Mouse (Mus musculus): Measurements from ENCODE around the gene Impg1.
A peak's percentile ranks its signal among the peaks of the same experiment; 100 is the strongest.
"Not testable (repeated sequence)": the region's sequence is repeated elsewhere in the genome, so short reads cannot be mapped to it uniquely, and the experiment has no call there.

Gene Impg1

DNA sequence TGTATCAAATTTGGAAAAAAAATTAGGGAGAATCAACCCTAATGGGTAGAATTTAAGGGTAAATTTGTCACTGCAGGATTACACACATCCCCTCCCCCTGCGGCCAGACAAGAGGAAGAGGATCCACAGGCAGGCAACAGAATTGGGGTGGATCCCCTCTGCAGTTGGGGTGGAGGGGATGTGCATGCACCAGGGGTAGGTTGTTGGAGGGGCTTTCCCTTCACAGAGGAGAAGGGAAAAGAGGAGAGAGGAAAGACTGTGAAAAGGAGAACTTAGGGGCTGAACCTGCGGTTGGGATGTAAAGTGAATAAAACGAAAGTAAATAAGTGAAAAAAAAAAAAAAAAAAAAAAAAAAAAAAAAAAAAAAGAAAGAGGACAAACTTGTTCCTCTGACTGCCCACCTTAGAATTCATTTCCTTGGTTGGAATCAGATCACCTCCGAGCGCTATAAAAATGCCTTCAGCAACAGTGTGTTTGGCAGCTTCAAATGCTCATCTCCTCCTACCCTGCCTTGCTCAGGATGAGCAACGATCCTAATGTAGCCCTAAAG, 120.8 kb downstream of the Impg1 start:
- no peak for DNase-seq (ENCODE audit: low spot score)

DNA sequence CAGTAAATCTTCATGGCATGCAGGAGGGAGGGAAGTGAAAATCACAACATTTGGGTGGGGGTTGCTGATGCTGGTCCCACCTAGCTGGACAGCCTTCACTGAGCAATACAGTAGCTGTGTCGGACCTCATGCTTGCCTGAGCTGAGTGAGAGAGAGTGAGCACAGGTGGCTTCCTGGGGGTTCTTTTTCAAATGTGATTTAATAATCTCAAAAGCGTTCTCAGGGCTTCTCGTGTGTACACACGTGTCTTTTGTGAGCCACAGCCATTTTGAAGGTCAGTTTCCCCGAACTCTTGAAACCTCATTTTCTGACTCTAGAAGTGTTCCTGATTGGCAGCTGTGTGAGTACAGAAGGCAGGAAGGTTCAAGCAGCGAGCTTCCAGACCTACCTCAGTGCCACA, 122.8 kb downstream of the Impg1 start:
- DNase-seq (ENCODE audit: low spot score) = no peak

DNA sequence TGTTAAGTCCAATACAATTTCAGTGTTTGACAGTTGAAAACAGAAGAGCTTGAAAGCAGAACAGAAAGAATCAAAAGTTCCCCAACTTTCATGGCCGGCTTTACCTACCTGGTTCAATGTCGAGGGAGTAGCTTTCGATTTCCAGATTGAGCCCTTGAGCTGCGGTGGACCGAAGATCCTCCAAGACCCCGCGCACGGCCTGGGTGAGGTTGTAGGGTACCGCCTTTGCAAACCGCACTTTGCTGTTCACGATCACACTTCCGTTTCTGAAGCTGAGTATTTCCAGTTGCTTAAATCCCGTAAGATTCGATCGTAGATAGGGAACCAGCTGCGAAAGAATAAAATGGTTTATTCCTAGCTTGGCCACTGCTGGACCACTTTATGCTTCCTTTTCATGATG, 123.5 kb downstream of the Impg1 start:
- no peak for DNase-seq (ENCODE audit: low spot score)

DNA sequence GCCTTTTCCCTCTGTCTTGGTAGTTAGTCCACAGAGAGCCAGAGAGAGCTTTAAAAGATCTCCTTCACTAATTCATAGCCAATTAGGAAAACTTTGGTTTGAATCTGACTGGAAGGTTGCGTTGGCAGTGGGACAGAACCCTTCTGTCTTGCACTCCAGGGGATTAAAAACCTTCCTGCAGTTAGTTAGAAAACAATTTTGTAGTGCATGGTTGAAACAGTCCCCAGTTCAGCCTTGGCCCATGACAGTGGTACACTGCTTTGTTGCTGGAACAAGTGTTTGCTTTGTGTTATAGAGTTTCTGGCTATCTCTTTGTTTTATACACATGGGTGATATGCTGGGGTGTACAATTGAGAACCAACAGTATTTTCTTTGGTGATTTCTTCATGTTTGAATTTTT, 124.4 kb downstream of the Impg1 start:
- DNase-seq (ENCODE audit: low spot score) = no peak

DNA sequence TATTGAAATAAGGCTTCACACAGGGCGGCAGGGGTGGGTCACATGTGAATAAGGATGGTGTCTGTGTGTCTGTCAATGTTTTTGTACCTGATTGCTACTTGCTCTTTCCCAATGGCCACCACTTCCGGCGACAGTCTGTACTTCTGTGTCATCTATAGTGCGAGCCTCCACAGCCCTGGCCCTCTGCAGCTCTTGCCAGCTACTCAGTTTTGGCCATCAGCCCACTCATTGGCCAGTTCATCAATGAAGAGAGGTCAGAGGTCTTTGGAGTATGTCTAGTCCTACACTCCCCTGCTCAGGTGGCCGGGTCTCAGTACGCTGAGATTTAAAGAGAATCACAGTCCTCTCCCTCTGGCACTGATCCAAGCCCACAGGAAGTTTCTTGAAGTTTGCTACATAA, 127.3 kb downstream of the Impg1 start:
- DNase-seq (ENCODE audit: low spot score) = no peak

- DNase-seq (ENCODE audit: low spot score) = no peak
These were observed 129.5 kb downstream of the Impg1 start for GRCm38 (mm10) chr9:80335660-80336357.

GRCm38 (mm10) chr9:80333998-80334605, 131.2 kb downstream of the Impg1 start:
- no peak for DNase-seq (ENCODE audit: low spot score)

GRCm38 (mm10) chr9:80333466-80333865, 131.8 kb downstream of the Impg1 start:
- no peak for DNase-seq (ENCODE audit: low spot score)

DNA sequence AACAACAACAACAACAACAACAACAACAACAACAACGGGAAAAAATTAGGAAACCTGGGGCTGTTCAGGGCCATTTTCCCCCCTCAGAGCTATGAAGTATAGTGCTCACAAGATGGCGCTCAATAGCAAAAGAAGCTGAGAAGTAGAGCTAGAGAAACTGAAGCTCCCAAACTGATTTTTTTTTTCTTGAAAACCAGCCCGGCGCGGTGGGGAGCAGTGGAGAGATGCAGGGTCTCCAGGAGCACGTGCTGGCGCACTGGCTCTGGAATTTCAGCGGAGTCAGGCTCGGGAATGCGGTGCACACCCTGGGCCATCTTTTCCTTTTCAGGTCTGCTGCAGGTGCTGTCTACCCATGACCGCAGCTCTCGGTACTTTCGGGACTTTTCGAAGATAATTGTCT, 133.1 kb downstream of the Impg1 start:
- DNase-seq (ENCODE audit: low spot score) = peak; percentile 49

- not testable (repeated sequence) for DNase-seq (ENCODE audit: low spot score)
These were observed 144.0 kb downstream of the Impg1 start for GRCm38 (mm10) chr9:80321051-80321887.

DNA sequence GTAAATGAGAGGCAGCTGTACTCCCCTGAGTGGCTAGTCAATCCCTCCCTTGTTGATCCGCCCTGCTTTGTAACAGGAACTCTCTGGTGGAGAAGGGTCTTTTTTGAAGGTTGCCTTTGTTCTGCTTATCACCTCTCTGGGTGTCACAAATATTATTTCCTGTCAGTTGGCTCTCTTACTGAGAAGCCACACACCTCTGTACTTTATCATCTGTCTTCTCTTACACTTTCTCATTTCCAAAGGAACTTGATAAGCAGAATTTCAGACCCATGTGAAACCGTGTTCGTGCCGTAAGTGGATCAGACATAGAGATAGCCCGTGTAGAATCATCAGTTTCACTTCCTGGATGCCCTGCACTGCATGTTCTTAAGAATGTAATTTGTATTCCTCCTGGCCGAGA, 147.3 kb downstream of the Impg1 start:
- no peak for DNase-seq (ENCODE audit: low spot score)

DNA sequence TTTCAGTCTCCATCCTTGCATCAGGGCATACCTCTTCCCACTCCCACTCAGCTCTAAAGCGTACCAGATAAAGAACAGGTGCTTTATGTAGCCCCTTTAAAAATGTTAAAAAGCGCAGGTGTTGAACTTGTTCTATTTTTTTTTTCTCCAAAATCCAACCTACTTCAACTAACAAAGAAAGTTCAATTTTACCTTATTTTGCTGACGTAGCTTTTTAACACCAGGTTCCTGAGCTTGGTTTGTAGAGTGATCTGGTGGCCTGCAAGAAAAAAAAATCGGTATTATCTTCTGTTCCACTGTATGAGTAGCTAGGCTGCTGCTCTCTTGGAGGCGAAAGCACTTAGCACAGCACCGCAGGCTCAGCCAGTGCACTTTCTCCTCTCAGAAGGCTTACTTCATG, 149.4 kb downstream of the Impg1 start:
- no peak for DNase-seq (ENCODE audit: low spot score)

DNA sequence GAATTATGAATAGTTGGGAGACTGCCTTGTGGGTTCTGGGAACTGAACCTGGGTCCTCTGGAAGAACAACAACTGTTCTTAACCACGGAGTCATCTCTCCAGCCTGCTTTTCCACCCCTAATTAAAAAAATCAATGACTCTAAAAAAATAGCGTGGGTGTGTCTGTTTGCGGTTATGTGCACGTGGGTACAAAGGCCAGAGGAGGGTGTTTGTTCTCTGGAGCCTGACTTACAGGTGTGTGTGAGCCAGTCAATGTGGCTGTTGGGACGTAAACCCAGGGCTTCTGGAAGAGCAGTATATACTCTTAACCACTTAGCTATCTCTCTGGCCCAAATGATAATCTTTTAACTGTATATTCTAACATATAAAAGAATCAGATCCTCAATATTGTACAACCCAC, 151.7 kb downstream of the Impg1 start:
- DNase-seq (ENCODE audit: low spot score) = no peak

GRCm38 (mm10) chr9:80307629-80308028, 157.7 kb downstream of the Impg1 start:
- DNase-seq (ENCODE audit: low spot score) = no peak

- DNase-seq (ENCODE audit: low spot score) = no peak
These were observed 158.4 kb downstream of the Impg1 start for GRCm38 (mm10) chr9:80306853-80307252.

DNA sequence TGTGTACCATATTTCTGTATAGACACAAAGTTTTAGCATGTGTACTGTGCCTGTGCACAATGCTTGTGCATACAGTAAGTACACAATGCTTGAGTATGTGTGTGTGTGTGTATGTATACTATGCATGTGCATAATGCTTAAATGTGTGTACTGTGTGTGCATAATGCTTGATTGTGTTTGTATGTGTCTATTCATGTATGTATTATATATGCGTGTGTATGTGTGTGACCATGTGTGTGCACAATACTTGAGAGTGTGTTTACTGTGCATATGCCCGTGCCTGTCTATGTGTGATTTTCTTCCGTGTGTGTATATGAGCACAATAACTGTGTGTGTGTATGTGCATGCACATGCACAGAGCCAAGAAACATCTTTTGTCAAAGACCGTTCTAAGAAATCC, 158.9 kb downstream of the Impg1 start:
- no peak for DNase-seq (ENCODE audit: low spot score)

DNA sequence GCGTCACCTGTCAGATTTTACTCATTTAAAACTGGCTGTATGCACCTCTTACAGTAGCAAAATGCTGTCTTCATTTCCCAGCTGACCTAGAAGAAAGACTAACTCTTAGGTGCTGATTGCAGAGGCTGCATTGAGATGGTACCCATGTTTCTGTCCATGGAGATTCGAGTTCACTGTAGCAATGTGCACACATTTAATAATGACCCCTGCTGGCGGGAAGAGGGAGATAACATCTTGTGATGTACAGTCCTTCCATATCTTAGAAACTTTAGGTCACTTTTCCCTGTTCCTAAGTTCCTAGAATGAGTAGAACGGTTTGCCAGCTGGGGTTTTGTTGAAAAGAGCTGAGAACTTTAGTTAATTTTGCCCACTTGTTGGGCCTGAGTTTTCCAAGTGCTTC, 161.8 kb downstream of the Impg1 start:
- DNase-seq (ENCODE audit: low spot score) = no peak

DNA sequence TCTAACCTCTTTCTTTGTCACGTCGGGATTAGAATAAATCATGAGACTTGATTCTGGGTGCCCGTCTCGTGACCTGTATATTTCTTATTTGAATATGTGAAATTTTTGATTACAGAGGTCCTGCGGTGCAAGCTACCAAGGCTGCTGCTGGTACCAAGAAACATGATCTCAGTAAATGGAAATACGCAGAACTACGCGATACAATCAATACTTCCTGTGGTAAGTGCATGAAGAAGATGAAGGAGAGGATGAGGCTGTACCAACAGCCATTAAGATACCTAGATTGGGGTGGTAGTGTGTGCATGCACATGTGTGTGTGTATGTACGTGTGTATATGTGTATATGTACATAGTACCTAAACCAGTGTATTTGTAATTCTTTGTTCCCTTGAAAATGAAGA, 166.2 kb downstream of the Impg1 start:
- DNase-seq (ENCODE audit: low spot score) = no peak

DNA sequence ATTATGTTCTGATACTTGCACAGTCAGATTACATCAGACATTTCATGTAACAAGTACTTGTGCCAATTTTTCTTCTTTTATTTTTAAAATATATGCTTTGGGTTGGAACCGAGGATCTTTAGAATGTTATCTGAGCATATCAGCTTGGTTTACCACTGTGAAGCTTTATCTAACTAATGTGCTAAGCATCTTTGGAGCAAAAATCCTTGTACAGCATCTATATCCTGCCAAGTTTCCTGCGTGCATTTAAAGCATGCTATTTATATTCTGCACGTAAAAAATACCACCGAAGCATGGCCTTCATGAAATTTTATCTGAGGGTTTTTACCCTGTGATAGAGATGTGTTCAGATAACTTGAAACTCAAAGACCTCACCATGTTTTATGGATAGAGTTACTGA, 169.2 kb downstream of the Impg1 start:
- DNase-seq (ENCODE audit: low spot score) = no peak

GRCm38 (mm10) chr9:80293056-80293584, 172.2 kb downstream of the Impg1 start:
- DNase-seq (ENCODE audit: low spot score) = peak; percentile 37

GRCm38 (mm10) chr9:80286845-80287244, 178.4 kb downstream of the Impg1 start:
- no peak for DNase-seq (ENCODE audit: low spot score)

GRCm38 (mm10) chr9:80284539-80285174, 180.6 kb downstream of the Impg1 start:
- DNase-seq (ENCODE audit: low spot score) = no peak

Data from MN1 (cell line).